Mouse (Mus musculus): ENCODE measurements around the gene Mks1.
A peak's percentile ranks its signal among the peaks of the same experiment; 100 is the strongest.

Mks1 gene

GRCm38 (mm10) chr11:87875436-87875835 is 22.4 kb downstream of the Mks1 start, which contains the start of gene Epx:
Gene Epx, minus strand, starts transcription at chr11:87875536.
- DNase-seq (ENCODE audit: low read depth, low spot score) = no peak

- DNase-seq (ENCODE audit: low read depth, low spot score) = no peak
These were observed 26.8 kb downstream of the Mks1 start for GRCm38 (mm10) chr11:87879826-87880225.

- no peak for DNase-seq (ENCODE audit: low read depth, low spot score)
These were observed 28.7 kb downstream of the Mks1 start for GRCm38 (mm10) chr11:87881714-87882113.

GRCm38 (mm10) chr11:87883493-87883892 is 30.5 kb downstream of the Mks1 start:
- peak; percentile 56 for DNase-seq (ENCODE audit: low read depth, low spot score)

- DNase-seq (ENCODE audit: low read depth, low spot score) = no peak
These were observed 31.8 kb downstream of the Mks1 start for GRCm38 (mm10) chr11:87884856-87885255.

GRCm38 (mm10) chr11:87892168-87892567 is 39.2 kb downstream of the Mks1 start, which contains the start of gene Olfr462:
Gene Olfr462, minus strand, starts transcription at chr11:87892268.
- no peak for DNase-seq (ENCODE audit: low read depth, low spot score)

GRCm38 (mm10) chr11:87897287-87897686 is 44.3 kb downstream of the Mks1 start, which contains the start of gene Olfr463:
Gene Olfr463, minus strand, starts transcription at chr11:87897387.
- DNase-seq (ENCODE audit: low read depth, low spot score) = no peak

GRCm38 (mm10) chr11:87904331-87904730 is 51.3 kb downstream of the Mks1 start:
- no peak for DNase-seq (ENCODE audit: low read depth, low spot score)

All from CD4-positive, CD25-positive, alpha-beta regulatory T cell, adult 2 months (primary cell).